Mouse (Mus musculus) ES-E14 (cell line): ENCODE data around the gene Gtf2h4.

Experiments used
- CHD2 ChIP-seq: IDR thresholded peaks from 2 replicates; pipeline ENCODE4 v1.6.1; 2014; ENCODE audit warnings: mild to moderate bottlenecking, low read depth, low read length, inconsistent platforms
- MAFK ChIP-seq: IDR thresholded peaks from 2 replicates; pipeline ENCODE4 v1.6.1; 2014; ENCODE audit warnings: mild to moderate bottlenecking, low read depth, low read length, inconsistent platforms; ENCODE audit not compliant: insufficient read depth

DNA sequence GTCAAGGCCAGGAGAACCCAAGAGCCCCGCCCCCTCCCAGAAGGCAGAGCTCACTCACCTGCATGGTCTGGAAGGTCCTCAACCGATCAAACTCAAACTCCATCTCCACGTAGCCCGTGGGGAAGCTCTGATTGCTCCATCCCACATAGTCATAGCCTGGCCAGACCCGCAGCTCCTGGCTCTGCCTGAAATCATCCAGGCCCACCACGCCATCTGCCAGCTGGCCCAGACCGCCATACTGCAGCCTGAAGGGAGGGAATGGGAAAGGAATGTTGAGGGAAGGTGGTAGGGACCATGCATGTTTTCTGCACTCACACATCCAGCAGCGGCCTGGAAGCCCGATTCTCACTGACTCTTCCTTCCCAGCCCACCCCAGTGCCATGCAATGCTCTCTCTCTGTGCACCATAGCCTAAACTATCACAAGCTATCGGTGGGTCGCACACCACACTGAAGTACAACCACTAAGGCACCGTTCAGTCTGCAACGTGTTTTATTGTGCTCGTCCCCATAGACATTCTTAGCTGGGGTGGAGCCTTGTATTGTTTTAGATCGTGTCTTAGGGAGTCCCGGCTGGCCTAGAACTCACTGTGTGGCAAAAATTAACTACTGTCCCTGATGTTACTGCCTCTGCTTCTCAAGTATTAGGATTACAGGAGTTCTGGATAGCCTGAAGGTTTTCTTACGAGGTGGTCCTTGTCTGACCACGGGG lies 16.6 kb upstream of the Gtf2h4 start:
- TF ChIP-seq MAFK (no peak), CHD2 (no peak)
